Mouse (Mus musculus): Measurements from ENCODE around the gene Gm20604. TPM values are rescaled to one million over a fixed set of nuclear protein-coding genes. Genes with fewer than 3 reads are reported as not detected.

The Gm20604 gene
- total RNA-seq, 2 experiments from 2014 or later, result 16.5 to 19.1 TPM

Other genes starting within 250 kb of the Gm20604 start
- 100 to 1,000 TPM; 151 to 236 TPM for gene Chga, start 203.7 kb downstream of the Gm20604 start, total RNA-seq (2021)
- 10 to 100 TPM; 56.0 to 63.6 TPM for gene Itpk1, start 53.7 kb downstream of the Gm20604 start, total RNA-seq (2021)
- 10 to 100 TPM; 33.1 to 34.5 TPM for gene Moap1, start 15.0 kb downstream of the Gm20604 start, total RNA-seq (2021)
- gene Tmem251, start 14.9 kb downstream of the Gm20604 start, total RNA-seq (2021), result 1 to 10 TPM; 5.1 to 5.7 TPM
- gene Gm28051, start 907 bp downstream of the Gm20604 start, total RNA-seq (2021), result not detected
- 10 to 100 TPM; 13.8 to 21.4 TPM for gene Gon7, start 869 bp downstream of the Gm20604 start, total RNA-seq (2021)
- gene Ubr7, start 705 bp downstream of the Gm20604 start, total RNA-seq (2021), result 10 to 100 TPM; 32.5 to 32.6 TPM
- 10 to 100 TPM; 18.4 to 19.6 TPM for gene Btbd7, start 119.8 kb upstream of the Gm20604 start, total RNA-seq (2021)
- gene Cox8c, start 140.6 kb upstream of the Gm20604 start, total RNA-seq (2021), result not detected
- gene Unc79, start 190.2 kb upstream of the Gm20604 start, total RNA-seq (2021), result 10 to 100 TPM; 54.7 to 55.8 TPM